Mouse (Mus musculus): ENCODE measurements around the gene Fan1. TPM values are rescaled to one million over a fixed set of nuclear protein-coding genes. Genes with fewer than 3 reads are reported as not detected.

The Fan1 gene
- polyA plus RNA-seq, 1 experiment from 2014 or later: 12.0 TPM

- 85% methylated on average over 4 of the region's 4 CpGs for WGBS
- Histone ChIP-seq H3K4me3 (ENCODE audit: low read depth, low read length) (no peak overlapping the region), H3K9ac (ENCODE audit: low read depth, low read length) (no peak overlapping the region), H3K36me3 (ENCODE audit: control insufficient read depth, insufficient read depth, low read length) (0 out of 2 replicates have a peak, but pooled peaks cover 3% of the 10 kb centered on the region), H3K9me3 (ENCODE audit: control insufficient read depth, low read length) (no peaks in the 10 kb centered on the region), H3K4me2 (replicated peaks; ENCODE audit: low read depth, low read length) (no peak overlapping the region), H3K27me3 (ENCODE audit: control insufficient read depth, insufficient read depth, low read length) (no peaks in the 10 kb centered on the region), H3K4me1 (replicated peaks; ENCODE audit: control insufficient read depth, insufficient read depth, low read length) (no peaks in the 10 kb centered on the region), H3K27ac (ENCODE audit: low read depth, low read length) (no peak overlapping the region)
- no peak for ATAC-seq (ENCODE audit: low FRiP score)
- no peak for DNase-seq (ENCODE audit: low spot score)
Observed at GRCm38 (mm10) chr7:64351087-64351486, 22.8 kb downstream of the Fan1 start.

- no peak for DNase-seq (ENCODE audit: low spot score)
Observed at GRCm38 (mm10) chr7:64349147-64349861, 24.6 kb downstream of the Fan1 start.

DNA sequence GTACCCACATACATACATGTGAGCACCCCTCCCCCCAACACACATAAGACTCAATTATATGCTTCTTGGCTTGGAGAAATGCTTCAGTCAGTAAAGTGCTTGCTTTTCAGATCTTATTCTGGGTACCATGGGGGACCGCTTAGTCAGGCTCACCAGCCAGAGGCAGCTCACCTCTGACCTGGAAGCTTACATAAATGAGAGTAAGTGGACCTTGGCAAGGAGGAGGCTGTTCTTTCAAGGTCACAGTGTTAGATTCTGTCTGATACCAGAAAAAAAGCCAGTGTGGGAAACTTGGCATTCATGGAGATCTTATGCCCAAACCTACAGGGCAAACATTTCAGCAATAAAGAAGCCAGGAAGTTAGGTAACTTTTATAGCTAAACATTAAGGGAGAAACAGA is 26.1 kb downstream of the Fan1 start:
- Histone ChIP-seq H3K9me3 (ENCODE audit: control insufficient read depth, low read length) (no peaks in the 10 kb centered on the region), H3K36me3 (ENCODE audit: control insufficient read depth, insufficient read depth, low read length) (0 out of 2 replicates have a peak, but pooled peaks cover 3% of the 10 kb centered on the region), H3K4me3 (ENCODE audit: low read depth, low read length) (no peak overlapping the region), H3K27ac (ENCODE audit: low read depth, low read length) (no peak overlapping the region), H3K27me3 (ENCODE audit: control insufficient read depth, insufficient read depth, low read length) (no peaks in the 10 kb centered on the region), H3K9ac (ENCODE audit: low read depth, low read length) (no peak overlapping the region), H3K4me1 (replicated peaks; ENCODE audit: control insufficient read depth, insufficient read depth, low read length) (no peaks in the 10 kb centered on the region), H3K4me2 (replicated peaks; ENCODE audit: low read depth, low read length) (no peak overlapping the region)
- no peak for DNase-seq (ENCODE audit: low spot score)
- 93% methylated on average over 1 of the region's 1 CpGs for WGBS
- ATAC-seq (ENCODE audit: low FRiP score): no peak

More at GRCm38 (mm10) chr7:64349147-64349861, 24.6 kb downstream of the Fan1 start:
- Histone ChIP-seq H3K27ac (ENCODE audit: low read depth, low read length) (no peak overlapping the region), H3K4me2 (replicated peaks; ENCODE audit: low read depth, low read length) (no peak overlapping the region), H3K27me3 (ENCODE audit: control insufficient read depth, insufficient read depth, low read length) (no peaks in the 10 kb centered on the region), H3K36me3 (ENCODE audit: control insufficient read depth, insufficient read depth, low read length) (0 out of 2 replicates have a peak, but pooled peaks cover 3% of the 10 kb centered on the region), H3K4me1 (replicated peaks; ENCODE audit: control insufficient read depth, insufficient read depth, low read length) (no peaks in the 10 kb centered on the region), H3K9me3 (ENCODE audit: control insufficient read depth, low read length) (no peaks in the 10 kb centered on the region), H3K9ac (ENCODE audit: low read depth, low read length) (no peak overlapping the region), H3K4me3 (ENCODE audit: low read depth, low read length) (no peak overlapping the region)
- 92% methylated on average over 15 of the region's 15 CpGs for WGBS
- no peak for ATAC-seq (ENCODE audit: low FRiP score)

GRCm38 (mm10) chr7:64332686-64333085 is 41.2 kb downstream of the Fan1 start:
- H3K4me3 ChIP-seq (ENCODE audit: low read depth, low read length): no peak overlapping the region
- no peaks in the 10 kb centered on the region for H3K27me3 ChIP-seq (ENCODE audit: control insufficient read depth, insufficient read depth, low read length)
- H3K4me2 ChIP-seq (replicated peaks; ENCODE audit: low read depth, low read length): no peak overlapping the region
- no peaks in the 10 kb centered on the region for H3K9me3 ChIP-seq (ENCODE audit: control insufficient read depth, low read length)
- H3K36me3 ChIP-seq (ENCODE audit: control insufficient read depth, insufficient read depth, low read length): no peaks in the 10 kb centered on the region
- H3K9ac ChIP-seq (ENCODE audit: low read depth, low read length): no peak overlapping the region
- WGBS: 94% methylated on average over 1 of the region's 1 CpGs
- DNase-seq (ENCODE audit: low spot score) (no peak), ATAC-seq (ENCODE audit: low FRiP score) (no peak)
- no peaks in the 10 kb centered on the region for H3K4me1 ChIP-seq (replicated peaks; ENCODE audit: control insufficient read depth, insufficient read depth, low read length)
- no peak overlapping the region for H3K27ac ChIP-seq (ENCODE audit: low read depth, low read length)

- DNase-seq (ENCODE audit: low spot score): no peak
- 93% methylated on average over 3 of the region's 3 CpGs for WGBS
- no peak for ATAC-seq (ENCODE audit: low FRiP score)
- H3K36me3 ChIP-seq (ENCODE audit: control insufficient read depth, insufficient read depth, low read length): no peaks in the 10 kb centered on the region
- H3K27ac ChIP-seq (ENCODE audit: low read depth, low read length): no peak overlapping the region
- no peaks in the 10 kb centered on the region for H3K4me1 ChIP-seq (replicated peaks; ENCODE audit: control insufficient read depth, insufficient read depth, low read length)
- H3K27me3 ChIP-seq (ENCODE audit: control insufficient read depth, insufficient read depth, low read length): no peaks in the 10 kb centered on the region
- H3K9me3 ChIP-seq (ENCODE audit: control insufficient read depth, low read length): no peaks in the 10 kb centered on the region
- no peak overlapping the region for H3K9ac ChIP-seq (ENCODE audit: low read depth, low read length)
- no peak overlapping the region for H3K4me3 ChIP-seq (ENCODE audit: low read depth, low read length)
- H3K4me2 ChIP-seq (replicated peaks; ENCODE audit: low read depth, low read length): no peak overlapping the region
Observed at GRCm38 (mm10) chr7:64331309-64331708, 42.6 kb downstream of the Fan1 start.

- DNase-seq (ENCODE audit: low spot score): no peak
- Histone ChIP-seq H3K27ac (ENCODE audit: low read depth, low read length) (no peak overlapping the region), H3K36me3 (ENCODE audit: control insufficient read depth, insufficient read depth, low read length) (no peaks in the 10 kb centered on the region), H3K4me1 (replicated peaks; ENCODE audit: control insufficient read depth, insufficient read depth, low read length) (no peaks in the 10 kb centered on the region), H3K9ac (ENCODE audit: low read depth, low read length) (no peak overlapping the region), H3K4me3 (ENCODE audit: low read depth, low read length) (no peak overlapping the region), H3K27me3 (ENCODE audit: control insufficient read depth, insufficient read depth, low read length) (no peaks in the 10 kb centered on the region), H3K4me2 (replicated peaks; ENCODE audit: low read depth, low read length) (no peak overlapping the region), H3K9me3 (ENCODE audit: control insufficient read depth, low read length) (no peaks in the 10 kb centered on the region)
- ATAC-seq (ENCODE audit: low FRiP score): no peak
- WGBS: 90% methylated on average over 4 of the region's 4 CpGs
Observed at GRCm38 (mm10) chr7:64327486-64327885, 46.4 kb downstream of the Fan1 start.

DNA sequence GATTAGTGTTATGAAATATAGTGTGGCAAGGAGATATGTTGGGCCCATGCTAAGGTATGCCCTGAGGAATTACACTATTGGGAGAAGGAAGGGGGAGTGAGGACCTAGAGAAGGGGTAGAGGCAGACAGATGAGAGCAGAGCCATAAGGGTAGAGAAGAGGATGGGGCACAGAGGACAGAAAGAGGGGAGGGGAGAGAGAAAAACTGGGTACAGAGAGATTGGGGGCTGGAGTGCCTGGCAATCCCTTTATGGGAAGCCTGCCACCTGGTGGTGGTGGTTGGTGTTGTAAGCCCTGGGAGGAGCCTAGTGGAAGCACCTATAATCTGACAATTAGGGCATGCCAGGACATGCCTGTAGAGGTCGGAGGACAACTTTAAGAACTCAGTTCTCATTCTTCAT is 47.0 kb downstream of the Fan1 start:
- Histone ChIP-seq H3K27ac (ENCODE audit: low read depth, low read length) (no peak overlapping the region), H3K4me2 (replicated peaks; ENCODE audit: low read depth, low read length) (no peak overlapping the region), H3K4me1 (replicated peaks; ENCODE audit: control insufficient read depth, insufficient read depth, low read length) (no peaks in the 10 kb centered on the region), H3K36me3 (ENCODE audit: control insufficient read depth, insufficient read depth, low read length) (no peaks in the 10 kb centered on the region), H3K9ac (ENCODE audit: low read depth, low read length) (no peak overlapping the region), H3K27me3 (ENCODE audit: control insufficient read depth, insufficient read depth, low read length) (no peaks in the 10 kb centered on the region), H3K4me3 (ENCODE audit: low read depth, low read length) (no peak overlapping the region), H3K9me3 (ENCODE audit: control insufficient read depth, low read length) (no peaks in the 10 kb centered on the region)
- peak; percentile 90 for DNase-seq (ENCODE audit: low spot score)
- ATAC-seq (ENCODE audit: low FRiP score): peak; percentile 64
- WGBS: 4% methylated on average over 1 of the region's 1 CpGs

DNA sequence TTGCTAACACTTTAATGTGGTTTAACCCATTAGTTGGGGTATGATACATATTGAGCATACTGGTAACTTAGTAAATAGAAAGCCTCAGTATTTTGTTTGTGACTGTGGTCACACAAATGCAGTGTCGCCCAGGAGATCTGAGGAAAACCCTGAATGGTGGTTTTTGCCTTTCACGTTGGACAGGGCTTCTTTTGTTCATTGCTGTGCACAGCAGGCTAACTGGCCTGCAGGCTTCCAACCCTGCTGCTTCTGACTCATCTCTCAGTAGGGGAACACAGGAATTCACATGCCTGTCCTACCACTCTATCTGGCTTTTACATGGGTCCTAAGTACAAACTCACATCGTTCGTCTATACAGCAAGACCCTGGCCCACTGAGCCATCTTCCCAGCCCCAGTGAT is 52.2 kb downstream of the Fan1 start:
- Histone ChIP-seq H3K4me2 (replicated peaks; ENCODE audit: low read depth, low read length) (no peak overlapping the region), H3K36me3 (ENCODE audit: control insufficient read depth, insufficient read depth, low read length) (peaks cover 8% of the 10 kb centered on the region; the same call in 1 of the 2 replicates)
- 65% methylated on average over 4 of the region's 4 CpGs for WGBS

GRCm38 (mm10) chr7:64321125-64321524 is 52.8 kb downstream of the Fan1 start:
- H3K9me3 ChIP-seq (ENCODE audit: control insufficient read depth, low read length): no peaks in the 10 kb centered on the region
- H3K27ac ChIP-seq (ENCODE audit: low read depth, low read length): no peak overlapping the region
- no peak for DNase-seq (ENCODE audit: low spot score)
- no peaks in the 10 kb centered on the region for H3K4me1 ChIP-seq (replicated peaks; ENCODE audit: control insufficient read depth, insufficient read depth, low read length)
- H3K27me3 ChIP-seq (ENCODE audit: control insufficient read depth, insufficient read depth, low read length): no peaks in the 10 kb centered on the region
- H3K4me2 ChIP-seq (replicated peaks; ENCODE audit: low read depth, low read length): no peak overlapping the region
- H3K4me3 ChIP-seq (ENCODE audit: low read depth, low read length): no peak overlapping the region
- no peak for ATAC-seq (ENCODE audit: low FRiP score)
- no peak overlapping the region for H3K9ac ChIP-seq (ENCODE audit: low read depth, low read length)
- 84% methylated on average over 5 of the region's 5 CpGs for WGBS
- peaks cover 8% of the 10 kb centered on the region; the same call in 1 of the 2 replicates for H3K36me3 ChIP-seq (ENCODE audit: control insufficient read depth, insufficient read depth, low read length)

More for the DNA sequence above, 52.2 kb downstream of the Fan1 start:
- Histone ChIP-seq H3K9ac (ENCODE audit: low read depth, low read length) (no peak overlapping the region), H3K4me1 (replicated peaks; ENCODE audit: control insufficient read depth, insufficient read depth, low read length) (no peaks in the 10 kb centered on the region), H3K4me3 (ENCODE audit: low read depth, low read length) (no peak overlapping the region), H3K27me3 (ENCODE audit: control insufficient read depth, insufficient read depth, low read length) (no peaks in the 10 kb centered on the region), H3K9me3 (ENCODE audit: control insufficient read depth, low read length) (no peaks in the 10 kb centered on the region), H3K27ac (ENCODE audit: low read depth, low read length) (no peak overlapping the region)
- no peak for ATAC-seq (ENCODE audit: low FRiP score)
- DNase-seq (ENCODE audit: low spot score): no peak

Data from hindbrain, embryonic 11.5 days (tissue).